Comparison of ENCODE assay signal across 8 mouse cellular contexts in the genomic region with DNA sequence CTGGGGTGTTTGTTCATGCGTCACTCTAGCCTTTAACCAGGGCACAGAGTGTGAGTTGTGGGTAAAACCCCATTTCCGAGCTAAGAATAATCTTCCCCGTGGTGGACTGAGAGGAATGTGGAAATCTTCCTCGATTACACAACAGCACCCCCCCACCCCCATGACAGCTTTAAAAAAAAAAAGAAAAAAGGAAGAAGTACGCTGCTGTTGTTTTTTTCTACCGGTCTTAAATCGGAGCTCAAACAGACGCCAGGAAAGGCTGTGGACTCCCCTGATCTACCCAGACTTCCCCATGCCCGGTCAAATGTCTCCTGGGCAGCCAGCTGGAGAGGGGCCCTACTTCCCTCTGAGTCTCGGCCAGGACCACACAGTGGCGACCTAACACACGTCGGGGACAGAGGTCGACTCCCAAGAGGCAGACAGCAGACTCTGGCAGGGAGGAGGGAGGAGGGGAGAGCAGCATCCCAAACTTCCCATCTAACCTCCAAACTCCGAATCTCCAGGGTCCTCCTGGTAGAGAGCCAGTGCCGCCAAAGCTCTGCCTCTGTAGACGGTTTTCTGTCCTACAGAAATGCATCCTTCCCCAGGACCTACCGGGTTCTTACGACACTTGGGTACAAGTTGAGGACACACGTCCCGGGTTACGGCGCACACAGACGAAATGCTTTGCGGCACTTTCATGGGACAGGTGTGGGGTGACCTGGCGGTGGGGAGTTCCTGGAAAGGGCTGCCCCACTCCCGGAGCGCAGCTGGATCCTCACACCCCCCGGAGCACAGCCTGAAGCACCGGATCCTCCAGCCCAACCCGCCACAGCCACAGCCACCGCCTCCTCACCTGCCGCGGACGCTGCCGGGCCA. TPM values are rescaled to one million over a fixed set of nuclear protein-coding genes. Genes with fewer than 3 reads are reported as not detected.
A peak's percentile ranks its signal among the peaks of the same experiment; 100 is the strongest.
DNase-seq lines count a peak whose midpoint lies in the region; ATAC-seq lines count a peak whose summit lies in the region.

No protein-coding gene starts in this region.

- ATAC-seq in erythroblast, adult 5-6 weeks (replicated peaks; ENCODE audit: low FRiP score, poor library complexity, severe bottlenecking): peak; percentile 68
- ATAC-seq in liver, embryonic 11.5 days (replicated peaks; ENCODE audit: low FRiP score): peak; percentile 48
- ATAC-seq in stomach, embryonic 15.5 days (ENCODE audit: insufficient read depth, low FRiP score, low read depth): peak; percentile 45; the same call in 1 of the 2 replicates

- peak overlapping the region; percentile 90 for H3K9ac ChIP-seq in liver, embryonic 11.5 days (ENCODE audit: low read depth, low read length)
- H3K9ac ChIP-seq in stomach, embryonic 15.5 days: peak overlapping the region; percentile 76

- peak overlapping the region; percentile 88 for H3K4me3 ChIP-seq in heart, embryonic 10.5 days
- peak overlapping the region; percentile 93 for H3K4me3 ChIP-seq in liver, embryonic 11.5 days (ENCODE audit: low read depth, low read length)
- H3K4me3 ChIP-seq in stomach, embryonic 15.5 days (replicated peaks): peak overlapping the region; percentile 95

- peak overlapping the region; percentile 79 for H3K4me2 ChIP-seq in liver, embryonic 11.5 days
- peak overlapping the region; percentile 57 for H3K4me2 ChIP-seq in stomach, embryonic 15.5 days

- no peaks in the 10 kb centered on the region for H3K27me3 ChIP-seq in heart, embryonic 10.5 days (ENCODE audit: insufficient read depth, poor library complexity, severe bottlenecking)
- H3K27me3 ChIP-seq in liver, embryonic 11.5 days (replicated peaks; ENCODE audit: control insufficient read depth, insufficient read depth, low read length): no peaks in the 10 kb centered on the region
- H3K27me3 ChIP-seq in stomach, embryonic 15.5 days (replicated peaks): no peaks in the 10 kb centered on the region

- DNase-seq in CD4-positive, CD25-positive, alpha-beta regulatory T cell, adult 2 months (ENCODE audit: low read depth, low spot score): peak; percentile 82
- DNase-seq in adrenal gland, adult 8-10 months: peak; percentile 39
- DNase-seq in heart, embryonic 10.5 days (ENCODE audit: low spot score): no peak
- DNase-seq in kidney, adult 9 months: peak; percentile 89
- DNase-seq in liver, embryonic 11.5 days (ENCODE audit: low spot score): peak; percentile 62
- peak; percentile 54 to 70 for DNase-seq in monocyte, adult 2 months (ENCODE audit: low read depth in 1 of 2, low spot score in 2 of 2)

- 3% methylated on average over 36 of the region's 36 CpGs for WGBS in heart, embryonic 10.5 days
- 2% methylated on average over 36 of the region's 36 CpGs for WGBS in liver, embryonic 11.5 days
- 1% methylated on average over 32 of the region's 36 CpGs for WGBS in stomach, embryonic 15.5 days

- H3K4me1 ChIP-seq in heart, embryonic 10.5 days: peaks cover 17% of the 10 kb centered on the region; the same call in 1 of the 2 replicates
- H3K4me1 ChIP-seq in liver, embryonic 11.5 days (replicated peaks; ENCODE audit: control insufficient read depth, insufficient read depth, low read length): peaks cover 15% of the 10 kb centered on the region
- no peaks in the 10 kb centered on the region for H3K4me1 ChIP-seq in stomach, embryonic 15.5 days

- H3K9me3 ChIP-seq in heart, embryonic 10.5 days: no peaks in the 10 kb centered on the region
- H3K9me3 ChIP-seq in liver, embryonic 11.5 days (ENCODE audit: control insufficient read depth, low read length): no peaks in the 10 kb centered on the region
- no peaks in the 10 kb centered on the region for H3K9me3 ChIP-seq in stomach, embryonic 15.5 days

- peak overlapping the region; percentile 89 for H3K27ac ChIP-seq in heart, embryonic 10.5 days
- H3K27ac ChIP-seq in liver, embryonic 11.5 days (ENCODE audit: low read depth, low read length): peak overlapping the region; percentile 86
- peak overlapping the region; percentile 80 for H3K27ac ChIP-seq in stomach, embryonic 15.5 days

- no peaks in the 10 kb centered on the region for H3K36me3 ChIP-seq in heart, embryonic 10.5 days
- no peaks in the 10 kb centered on the region for H3K36me3 ChIP-seq in liver, embryonic 11.5 days (ENCODE audit: control insufficient read depth, insufficient read depth, low read length)
- H3K36me3 ChIP-seq in stomach, embryonic 15.5 days: no peaks in the 10 kb centered on the region

RNA-seq across cellular contexts. Expression of gene Rffl, which starts 0.6 kb away (rescaled TPM):
- 10 to 100 TPM in 2 of 4 experiments, 1 to 10 TPM in 2; 9.0 to 12.4 (median 10.5) TPM for total RNA-seq in adrenal gland, adult 8-10 months (2022)
- 79.9 and 88.6 TPM in 2 replicates for total RNA-seq in erythroblast, adult 5-6 weeks (2015; ENCODE audit: low replicate concordance)
- 115 TPM in 2 replicates for total RNA-seq in erythroblast, adult 5-6 weeks (2017; ENCODE audit: low replicate concordance)
- polyA plus RNA-seq in heart, embryonic 10.5 days (2016; fragmentation: Nextera tagmentation; extraction: Ambion mirVana): 7.5 and 7.9 TPM in 2 replicates
- 27.5 and 29.7 TPM in 2 replicates for polyA plus RNA-seq in liver, embryonic 11.5 days (2014; fragmentation: Nextera tagmentation; extraction: Ambion mirVana)
- 17.5 and 20.2 TPM in 2 replicates for polyA plus RNA-seq in stomach, embryonic 15.5 days (2015; fragmentation: Nextera tagmentation; extraction: Ambion mirVana)

RNA-seq across cellular contexts. Expression of gene Rad51d, which starts 20.0 kb away (rescaled TPM):
- 10 to 100 TPM; 13.4 to 20.9 (median 18.1) TPM for total RNA-seq in adrenal gland, adult 8-10 months (2022)
- 1.5 and 10.0 TPM in 2 replicates for total RNA-seq in erythroblast, adult 5-6 weeks (2015; ENCODE audit: low replicate concordance)
- total RNA-seq in erythroblast, adult 5-6 weeks (2017; ENCODE audit: low replicate concordance): 2.5 and 2.6 TPM in 2 replicates
- 14.2 and 16.6 TPM in 2 replicates for polyA plus RNA-seq in heart, embryonic 10.5 days (2016; fragmentation: Nextera tagmentation; extraction: Ambion mirVana)
- polyA plus RNA-seq in liver, embryonic 11.5 days (2014; fragmentation: Nextera tagmentation; extraction: Ambion mirVana): 14.4 and 14.8 TPM in 2 replicates
- polyA plus RNA-seq in stomach, embryonic 15.5 days (2015; fragmentation: Nextera tagmentation; extraction: Ambion mirVana): 13.6 and 14.8 TPM in 2 replicates

RNA-seq across cellular contexts. Expression of gene Fndc8, which starts 21.5 kb away (rescaled TPM):
- total RNA-seq in adrenal gland, adult 8-10 months (2022): under 1 TPM in 3 of 4 experiments, not detected in 1; 0.14 to 0.43 (median 0.35) TPM
- not detected in 2 replicates for total RNA-seq in erythroblast, adult 5-6 weeks (2015; ENCODE audit: low replicate concordance)
- not detected in 2 replicates for total RNA-seq in erythroblast, adult 5-6 weeks (2017; ENCODE audit: low replicate concordance)
- 0.06 and 0.11 TPM in 2 replicates for polyA plus RNA-seq in heart, embryonic 10.5 days (2016; fragmentation: Nextera tagmentation; extraction: Ambion mirVana)
- polyA plus RNA-seq in liver, embryonic 11.5 days (2014; fragmentation: Nextera tagmentation; extraction: Ambion mirVana): 0.13 and 0.15 TPM in 2 replicates
- 0.13 and 0.15 TPM in 2 replicates for polyA plus RNA-seq in stomach, embryonic 15.5 days (2015; fragmentation: Nextera tagmentation; extraction: Ambion mirVana)

RNA-seq across cellular contexts. Expression of gene Nle1, which starts 37.8 kb away (rescaled TPM):
- total RNA-seq in adrenal gland, adult 8-10 months (2022): 10 to 100 TPM; 21.8 to 32.6 (median 26.9) TPM
- total RNA-seq in erythroblast, adult 5-6 weeks (2015; ENCODE audit: low replicate concordance): 3.3 and 5.8 TPM in 2 replicates
- 1.5 and 6.5 TPM in 2 replicates for total RNA-seq in erythroblast, adult 5-6 weeks (2017; ENCODE audit: low replicate concordance)
- 29.1 and 37.7 TPM in 2 replicates for polyA plus RNA-seq in heart, embryonic 10.5 days (2016; fragmentation: Nextera tagmentation; extraction: Ambion mirVana)
- 43.4 and 44.9 TPM in 2 replicates for polyA plus RNA-seq in liver, embryonic 11.5 days (2014; fragmentation: Nextera tagmentation; extraction: Ambion mirVana)
- 30.7 and 31.1 TPM in 2 replicates for polyA plus RNA-seq in stomach, embryonic 15.5 days (2015; fragmentation: Nextera tagmentation; extraction: Ambion mirVana)

RNA-seq across cellular contexts. Expression of gene Unc45b, which starts 39.9 kb away (rescaled TPM):
- 1 to 10 TPM; 6.1 to 9.6 (median 7.4) TPM for total RNA-seq in adrenal gland, adult 8-10 months (2022)
- total RNA-seq in erythroblast, adult 5-6 weeks (2015; ENCODE audit: low replicate concordance): not detected in 2 replicates
- not detected in 2 replicates for total RNA-seq in erythroblast, adult 5-6 weeks (2017; ENCODE audit: low replicate concordance)
- polyA plus RNA-seq in heart, embryonic 10.5 days (2016; fragmentation: Nextera tagmentation; extraction: Ambion mirVana): 185 and 294 TPM in 2 replicates
- 1.8 and 4.5 TPM in 2 replicates for polyA plus RNA-seq in liver, embryonic 11.5 days (2014; fragmentation: Nextera tagmentation; extraction: Ambion mirVana)
- polyA plus RNA-seq in stomach, embryonic 15.5 days (2015; fragmentation: Nextera tagmentation; extraction: Ambion mirVana): 2.5 and 2.6 TPM in 2 replicates
